ENCODE assay signal across 8 mouse cellular contexts in the genomic region with DNA sequence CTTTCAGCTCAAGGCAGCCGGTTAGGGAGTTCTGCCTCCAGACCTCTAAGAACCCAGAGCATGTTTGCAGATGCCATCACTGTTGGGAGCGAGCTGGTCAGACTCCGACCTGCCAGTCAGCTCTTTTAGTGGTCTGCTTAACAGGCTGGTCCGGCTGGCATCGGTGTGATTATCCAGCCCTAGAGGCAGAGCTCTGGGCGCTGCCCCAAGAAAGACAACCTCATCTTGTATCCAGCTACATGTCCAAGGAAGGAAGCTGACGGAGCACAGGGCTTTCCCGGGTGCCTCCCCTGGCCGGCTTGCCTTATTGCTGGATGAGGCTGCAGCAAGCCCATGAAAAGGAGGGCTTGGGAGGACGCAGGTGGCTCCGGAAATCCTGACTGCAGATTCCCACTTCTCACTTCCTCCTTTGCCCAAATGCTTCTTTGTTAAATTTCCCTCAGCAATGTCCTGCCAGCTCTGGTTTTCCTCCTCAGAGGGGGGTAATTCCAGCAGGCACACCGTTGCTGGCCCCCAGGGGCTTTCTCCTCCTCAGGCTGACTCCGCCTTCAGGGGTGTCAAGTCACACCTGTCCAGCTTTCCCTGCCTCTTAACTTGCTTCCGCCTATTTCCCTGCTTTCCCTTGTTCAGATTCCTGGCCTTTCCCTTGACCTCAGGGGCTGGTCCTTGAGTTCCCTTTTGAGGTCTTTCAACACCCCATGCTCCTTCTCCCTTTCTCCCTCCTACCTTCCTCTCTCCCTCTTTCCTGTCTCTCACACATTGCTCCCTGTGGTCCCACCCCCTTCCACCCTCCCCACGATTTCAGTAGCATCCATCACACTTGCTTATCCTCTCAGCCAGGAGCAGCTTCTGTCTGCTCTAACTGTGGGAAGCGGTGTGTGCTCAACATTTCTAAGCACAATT. TPM values are rescaled to one million over a fixed set of nuclear protein-coding genes. Genes with fewer than 3 reads are reported as not detected.
DNase-seq lines count a peak whose midpoint lies in the region; ATAC-seq lines count a peak whose summit lies in the region.

No protein-coding gene starts in this region.

- H3K27me3 ChIP-seq in embryonic facial prominence, embryonic 15.5 days, result no peaks in the 10 kb centered on the region
- no peaks in the 10 kb centered on the region for H3K27me3 ChIP-seq in heart, embryonic 14.5 days (ENCODE audit: control insufficient read depth, insufficient read depth, low read length)
- H3K27me3 ChIP-seq in stomach, embryonic 15.5 days (replicated peaks), result no peaks in the 10 kb centered on the region

- no peaks in the 10 kb centered on the region for H3K9me3 ChIP-seq in embryonic facial prominence, embryonic 15.5 days (replicated peaks)
- no peaks in the 10 kb centered on the region for H3K9me3 ChIP-seq in heart, embryonic 14.5 days (ENCODE audit: control insufficient read depth, low read length)
- no peaks in the 10 kb centered on the region for H3K9me3 ChIP-seq in stomach, embryonic 15.5 days

- peak overlapping the region; percentile 40 for H3K4me2 ChIP-seq in embryonic facial prominence, embryonic 15.5 days (replicated peaks)
- H3K4me2 ChIP-seq in heart, embryonic 14.5 days (ENCODE audit: low read length), result peak overlapping the region; percentile 51
- peak overlapping the region; percentile 47 for H3K4me2 ChIP-seq in stomach, embryonic 15.5 days

- H3K4me3 ChIP-seq in embryonic facial prominence, embryonic 15.5 days (replicated peaks), result 0 out of 2 replicates have a peak overlapping the region, but pooled peaks have one; percentile 7
- H3K4me3 ChIP-seq in heart, embryonic 14.5 days (ENCODE audit: control insufficient read depth in 1 of 2, insufficient read depth in 1 of 2, low read depth in 1 of 2, low read length in 2 of 2), result peak overlapping the region; percentile 1 to 3; a peak in 1 of 4 replicates
- peak overlapping the region; percentile 8; the same call in 1 of the 2 replicates for H3K4me3 ChIP-seq in stomach, embryonic 15.5 days (replicated peaks)

- no peak overlapping the region for H3K9ac ChIP-seq in embryonic facial prominence, embryonic 15.5 days
- H3K9ac ChIP-seq in heart, embryonic 14.5 days (ENCODE audit: low read length), result peak overlapping the region; percentile 59
- H3K9ac ChIP-seq in stomach, embryonic 15.5 days, result no peak overlapping the region

- H3K4me1 ChIP-seq in embryonic facial prominence, embryonic 15.5 days, result peaks cover 7% of the 10 kb centered on the region
- H3K4me1 ChIP-seq in heart, embryonic 14.5 days (ENCODE audit: control insufficient read depth in 2 of 2, insufficient read depth in 2 of 2, low read length in 2 of 2), result peaks cover 16 to 35% of the 10 kb centered on the region in 2 experiments
- peaks cover 6% of the 10 kb centered on the region; the same call in 1 of the 2 replicates for H3K4me1 ChIP-seq in stomach, embryonic 15.5 days

- DNase-seq in frontal cortex, postnatal 10 days (ENCODE audit: low spot score in 2 of 2), result peak; percentile 28 to 30
- DNase-seq in frontal cortex, postnatal 25 days (ENCODE audit: low spot score in 2 of 2), result no peak
- peak; percentile 65 for DNase-seq in kidney, postnatal 10 days
- peak; percentile 62 for DNase-seq in lung, postnatal 14 days
- no peak for DNase-seq in natural killer cell, adult 2 months (ENCODE audit: low spot score in 2 of 2)

- WGBS in embryonic facial prominence, embryonic 15.5 days, result 22% methylated on average over 16 of the region's 16 CpGs
- 15% methylated on average over 16 of the region's 16 CpGs for WGBS in heart, embryonic 14.5 days
- 18% methylated on average over 16 of the region's 16 CpGs for WGBS in stomach, embryonic 15.5 days

- H3K27ac ChIP-seq in embryonic facial prominence, embryonic 15.5 days (replicated peaks), result no peak overlapping the region
- peak overlapping the region; percentile 4 to 34; a peak in 3 of 4 replicates for H3K27ac ChIP-seq in heart, embryonic 14.5 days (replicated peaks in 1 of 2; ENCODE audit: control insufficient read depth in 1 of 2, insufficient read depth in 1 of 2, low read depth in 2 of 2, low read length in 2 of 2)
- H3K27ac ChIP-seq in stomach, embryonic 15.5 days, result no peak overlapping the region; the same call in 1 of the 2 replicates

- ATAC-seq in embryonic facial prominence, embryonic 15.5 days (ENCODE audit: insufficient number of reproducible peaks, low FRiP score, low TSS enrichment, low read depth), result no peak
- no peak for ATAC-seq in heart, embryonic 14.5 days (ENCODE audit: insufficient number of reproducible peaks, insufficient read depth, low FRiP score, low read depth)
- no peak for ATAC-seq in stomach, embryonic 15.5 days (ENCODE audit: insufficient read depth, low FRiP score, low read depth)

- no peaks in the 10 kb centered on the region for H3K36me3 ChIP-seq in embryonic facial prominence, embryonic 15.5 days
- H3K36me3 ChIP-seq in heart, embryonic 14.5 days (ENCODE audit: control insufficient read depth, insufficient read depth, low read length), result no peaks in the 10 kb centered on the region
- no peaks in the 10 kb centered on the region for H3K36me3 ChIP-seq in stomach, embryonic 15.5 days

RNA-seq across cellular contexts. Expression of a gene that starts 58.7 kb away (rescaled TPM):
- 16.1 and 20.6 TPM in 2 replicates for polyA plus RNA-seq in embryonic facial prominence, embryonic 15.5 days (2015; fragmentation: Nextera tagmentation; extraction: Ambion mirVana)
- polyA plus RNA-seq in heart, embryonic 14.5 days (2014; fragmentation: Nextera tagmentation; extraction: Ambion mirVana), result 38.8 and 44.9 TPM in 2 replicates
- 24.7 and 29.3 TPM in 2 replicates for polyA plus RNA-seq in stomach, embryonic 15.5 days (2015; fragmentation: Nextera tagmentation; extraction: Ambion mirVana)

Comparison
In these comparisons a context has a peak if more than half of its experiments do, and no peak if none do; other contexts are left out.
1. DNase-seq: peak in frontal cortex, postnatal 10 days (2 of 2), kidney, postnatal 10 days (single experiment) and lung, postnatal 14 days (single experiment); none in frontal cortex, postnatal 25 days (0 of 2) and natural killer cell, adult 2 months (0 of 2).
2. H3K27ac ChIP-seq: peak in heart, embryonic 14.5 days (2 of 2); none in embryonic facial prominence, embryonic 15.5 days (single experiment) and stomach, embryonic 15.5 days (single experiment).
3. Peak in every context shown above with its lines, with median percentiles within 50 percentile points of each other: H3K4me2 ChIP-seq and H3K4me3 ChIP-seq.